Mouse (Mus musculus) megakaryocyte-erythroid progenitor cell, adult 5-6 weeks (primary cell): Measurements from ENCODE around the gene Irak1bp1. TPM values are rescaled to one million over a fixed set of nuclear protein-coding genes. Genes with fewer than 3 reads are reported as not detected.
A peak's percentile ranks its signal among the peaks of the same experiment; 100 is the strongest.

Experiments
- ATAC-seq: replicated peaks from 2 replicates; pipeline ENCODE4 v1.8.0; 2016; ENCODE audit warnings: mild to moderate bottlenecking, inconsistent platforms; ENCODE audit not compliant: severe bottlenecking, poor library complexity, low FRiP score, low TSS enrichment
- total RNA-seq, 2 experiments: library from RNA; stranded (forward) in 1 of 2; stranded (reverse) in 1 of 2; fragments of 200-1000, 215-1000 nt in 1 of 2; fragments of >200 nt in 1 of 2; fragmentation: Nextera tagmentation in 1 of 2; gene quantifications; 2 replicates each; pipeline ENCODE4 v1.2.3; 2014 to 2017

The Irak1bp1 gene
- total RNA-seq (2014; fragmentation: Nextera tagmentation) (0.13 and 2.1 TPM in 2 replicates), total RNA-seq (2017) (1.5 and 2.7 TPM in 2 replicates)

- peak; percentile 11 for ATAC-seq
Observed at GRCm38 (mm10) chr9:82829007-82829689, at the start of gene Irak1bp1. TSS of gene Irak1bp1 (plus strand) at chr9:82829540.

DNA sequence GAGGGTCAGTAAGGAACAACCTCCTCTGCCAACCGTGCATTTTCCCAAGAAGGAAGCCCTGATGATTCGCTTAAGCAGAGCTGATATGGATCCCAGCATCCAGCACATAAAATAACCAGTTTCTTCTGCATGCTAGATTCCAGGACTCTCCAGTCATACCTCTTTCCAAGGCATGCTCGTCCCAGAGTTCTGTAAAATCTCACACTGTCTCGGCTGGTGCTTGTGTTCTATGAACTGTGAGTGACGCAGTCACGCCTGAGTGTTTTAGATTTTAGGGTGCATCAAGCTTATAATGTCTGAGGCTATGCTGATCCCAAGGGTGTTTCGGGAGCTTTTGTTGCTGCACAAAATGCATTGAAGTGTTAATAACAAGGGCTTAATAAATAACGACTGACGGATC is 41.0 kb upstream of the Irak1bp1 start:
- no peak for ATAC-seq

GRCm38 (mm10) chr9:82800360-82800759 is 29.0 kb upstream of the Irak1bp1 start:
- no peak for ATAC-seq

DNA sequence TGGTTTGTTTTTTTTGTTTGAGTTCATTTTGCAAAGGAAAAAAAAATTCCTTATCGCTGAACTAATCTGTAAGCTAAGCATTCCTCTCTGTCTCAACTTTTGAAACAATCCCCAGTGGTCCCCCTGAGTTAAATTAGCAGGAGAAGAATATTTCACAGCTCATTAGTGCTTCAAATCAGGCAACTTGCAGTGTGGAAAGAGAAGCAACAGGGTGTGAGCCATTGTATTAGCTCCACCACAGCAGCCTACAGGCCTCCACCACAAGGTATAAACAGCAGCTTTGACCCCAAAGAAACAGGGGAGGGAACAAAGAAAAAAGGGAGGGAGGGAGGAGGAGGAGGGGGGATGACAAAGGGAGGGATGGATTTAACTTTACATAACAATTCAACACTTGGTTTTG is 22.2 kb upstream of the Irak1bp1 start:
- ATAC-seq, result no peak

DNA sequence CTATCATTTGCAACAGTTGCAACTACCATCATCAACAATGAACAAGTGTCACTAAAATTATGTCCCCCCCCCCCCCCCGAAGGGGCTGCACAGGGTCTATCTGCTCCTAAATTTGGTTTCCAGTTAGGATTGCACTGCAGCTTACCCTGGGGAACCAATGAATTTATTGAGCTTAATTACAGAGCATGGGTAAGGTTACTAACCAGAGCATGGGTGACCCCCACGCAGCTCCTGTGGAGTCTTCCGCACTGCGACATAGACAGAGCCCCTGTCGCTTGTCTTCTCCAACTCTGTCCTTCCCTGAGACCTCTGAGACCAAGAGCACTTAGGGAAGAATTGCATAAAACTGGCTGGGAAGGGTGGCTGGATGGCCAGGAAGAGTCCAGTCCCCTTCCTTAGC is 21.7 kb upstream of the Irak1bp1 start:
- ATAC-seq, result no peak

DNA sequence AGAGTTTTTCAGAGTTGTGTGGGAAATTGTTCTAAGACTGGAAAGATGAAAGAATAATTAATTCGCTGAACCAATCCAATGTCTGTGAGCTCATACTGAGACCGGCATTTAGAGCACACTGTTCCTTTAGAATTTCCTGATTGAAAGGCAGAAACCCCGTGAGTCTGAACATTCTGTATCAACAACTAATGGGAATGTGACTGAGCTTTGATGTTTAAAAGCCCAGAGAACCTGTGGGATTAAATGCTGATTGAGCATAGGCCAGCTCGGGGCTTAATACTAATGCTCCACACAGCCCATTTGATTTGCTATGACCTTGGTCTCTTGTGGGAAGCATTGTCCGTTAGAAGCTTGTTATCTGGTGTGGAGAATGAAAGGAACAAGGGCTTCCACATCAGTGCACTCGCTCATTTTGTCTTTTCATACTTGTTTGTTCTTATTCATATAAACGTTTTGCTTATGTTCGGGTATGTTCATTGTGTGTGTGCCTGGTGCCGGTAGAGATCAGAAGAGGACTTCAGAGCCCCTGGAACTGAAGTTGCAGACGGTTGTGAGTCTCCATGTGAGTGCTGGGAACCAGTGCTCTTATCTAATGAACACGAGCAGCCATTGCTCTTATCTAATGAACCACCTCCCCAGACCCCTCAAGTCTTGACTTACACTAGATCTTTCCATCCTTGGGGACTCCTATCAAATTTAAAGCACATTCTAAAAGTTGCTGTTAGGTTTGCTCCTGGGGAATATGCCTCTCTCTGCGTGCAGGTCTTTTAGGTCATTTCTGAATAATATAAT is 17.0 kb upstream of the Irak1bp1 start:
- no peak for ATAC-seq

- ATAC-seq, result no peak
Observed at GRCm38 (mm10) chr9:82814536-82814935, 14.8 kb upstream of the Irak1bp1 start.

DNA sequence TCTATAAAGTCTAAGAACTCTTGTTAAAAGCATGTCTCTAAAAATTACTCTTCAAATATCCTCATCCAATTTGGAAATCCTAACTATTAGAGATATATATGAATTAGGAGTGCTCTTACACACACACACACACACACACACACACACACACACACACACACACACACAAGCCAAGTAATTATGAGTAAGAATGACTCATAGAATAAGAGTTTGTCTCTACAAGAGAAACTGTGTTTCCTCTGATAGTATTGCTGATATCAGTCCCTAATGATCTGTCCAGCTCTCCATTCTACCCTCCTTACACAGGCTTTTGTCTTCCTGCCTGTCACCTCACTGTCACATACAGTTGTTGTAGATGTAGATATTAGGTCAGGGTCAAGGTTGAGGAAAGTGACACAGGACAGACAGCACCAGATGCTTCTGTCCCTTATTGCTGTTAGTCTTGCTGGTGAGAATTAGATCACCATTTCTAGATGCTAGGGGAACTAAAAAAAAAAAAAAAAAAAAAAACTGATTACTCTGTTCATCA is 14.0 kb upstream of the Irak1bp1 start:
- no peak for ATAC-seq

- no peak for ATAC-seq
Observed at GRCm38 (mm10) chr9:82826426-82826825, 2.9 kb upstream of the Irak1bp1 start.

DNA sequence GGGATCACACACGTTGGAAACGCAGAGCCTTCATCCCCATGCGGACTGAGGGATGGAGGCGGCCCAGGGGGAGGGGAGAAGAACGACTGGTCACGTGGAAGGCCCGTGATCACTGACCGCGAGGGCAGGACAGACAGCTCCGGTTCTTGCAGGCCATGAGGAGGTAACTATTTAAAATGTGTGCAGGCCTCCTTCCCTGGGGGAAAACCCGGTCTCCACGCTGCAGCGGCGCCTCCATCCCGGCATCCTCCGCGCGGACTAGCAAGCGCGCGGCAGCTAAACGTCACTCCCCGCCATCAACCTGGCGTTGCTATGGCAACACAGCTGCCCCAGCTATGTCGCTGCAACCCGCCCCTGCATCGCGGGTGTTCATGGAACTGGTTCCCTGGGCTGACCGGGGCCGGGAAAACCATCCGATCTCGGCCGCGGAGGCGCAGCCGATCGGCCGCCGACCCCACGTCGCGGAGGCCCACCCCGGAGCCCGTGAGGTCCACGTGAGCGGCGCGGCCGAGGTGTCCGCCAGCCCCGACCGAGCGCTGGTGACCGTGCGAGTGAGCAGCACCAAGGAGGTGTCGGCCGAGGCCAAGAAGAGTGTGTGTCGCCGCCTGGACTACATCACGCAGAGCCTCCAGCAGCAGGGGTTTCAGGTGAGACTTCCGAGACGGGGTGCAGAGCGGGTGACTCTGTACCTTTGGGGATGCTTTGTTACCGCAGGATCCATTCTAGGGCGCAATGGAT is 522 bp downstream of the Irak1bp1 start:
- peak; percentile 97 for ATAC-seq

DNA sequence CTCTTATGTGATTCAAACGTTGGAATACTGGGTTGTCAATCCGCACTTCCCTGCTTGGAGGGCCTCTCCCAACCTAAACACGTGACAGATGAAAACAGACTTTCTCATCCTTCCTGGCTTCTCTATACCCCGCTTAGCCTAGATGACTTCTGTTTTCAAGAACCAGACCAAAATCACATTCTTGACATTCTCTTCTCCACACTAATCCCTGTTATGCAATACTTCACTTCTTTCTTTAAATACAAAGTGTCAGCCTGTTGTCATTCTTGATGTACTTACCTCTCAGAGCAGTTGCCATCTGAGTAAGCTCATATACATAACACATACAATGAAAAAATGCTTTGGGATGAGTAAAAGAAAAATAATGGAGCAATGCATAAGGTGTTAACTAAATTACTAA is 2.6 kb downstream of the Irak1bp1 start:
- ATAC-seq, result no peak

- no peak for ATAC-seq
Observed at GRCm38 (mm10) chr9:82835921-82836320, 6.6 kb downstream of the Irak1bp1 start.

- no peak for ATAC-seq
Observed at GRCm38 (mm10) chr9:82842671-82843070, 13.3 kb downstream of the Irak1bp1 start.

DNA sequence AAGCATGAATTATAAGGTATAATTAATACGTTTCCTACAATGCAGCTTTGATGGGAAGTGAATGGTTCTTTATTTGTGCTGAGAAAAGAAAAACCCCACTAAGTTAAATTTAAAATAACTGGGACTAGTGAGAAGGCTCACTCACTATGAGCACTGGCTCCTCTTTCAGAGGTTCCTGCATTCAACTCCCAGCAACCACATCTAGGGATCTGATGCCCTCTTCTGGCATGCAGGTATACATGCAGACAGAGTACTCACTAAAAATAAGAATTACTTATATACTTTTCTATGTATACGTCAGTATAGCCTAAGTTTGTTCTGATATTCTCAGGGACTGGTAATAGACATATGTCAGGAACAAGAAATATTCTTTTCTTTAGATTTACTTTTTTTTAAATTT is 24.7 kb downstream of the Irak1bp1 start:
- peak; percentile 75 for ATAC-seq

DNA sequence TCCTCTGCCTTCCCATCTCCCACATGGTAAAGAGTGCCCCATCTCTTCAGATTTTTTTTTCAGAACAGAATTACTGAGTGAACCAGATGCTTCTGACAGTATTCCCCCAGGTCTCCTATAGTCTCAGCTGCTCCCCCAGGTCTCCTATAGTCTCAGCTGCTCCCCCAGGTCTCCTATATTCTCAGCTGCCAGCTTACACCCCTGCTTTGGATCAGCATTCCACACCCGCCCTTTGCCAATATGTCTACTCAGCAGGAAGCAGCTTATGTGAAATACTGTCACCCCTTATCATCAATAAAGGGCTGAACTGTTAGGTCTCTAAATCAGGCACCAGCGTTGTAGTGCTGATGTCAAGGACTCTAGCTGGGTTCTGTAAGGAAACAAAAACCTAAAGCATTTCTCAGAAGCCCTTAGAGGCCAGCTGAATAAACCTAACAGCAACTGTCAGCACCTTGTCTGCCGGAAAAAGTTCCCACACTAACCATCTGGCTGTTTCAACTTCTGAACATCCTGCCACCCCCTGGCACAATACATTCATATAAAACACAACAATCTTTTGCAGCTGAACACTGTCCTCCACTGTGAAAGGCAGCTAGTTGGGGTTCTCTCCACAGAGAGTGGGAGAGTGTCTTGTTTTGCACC is 25.8 kb downstream of the Irak1bp1 start:
- ATAC-seq, result peak; percentile 42; the same call in 1 of the 2 replicates

DNA sequence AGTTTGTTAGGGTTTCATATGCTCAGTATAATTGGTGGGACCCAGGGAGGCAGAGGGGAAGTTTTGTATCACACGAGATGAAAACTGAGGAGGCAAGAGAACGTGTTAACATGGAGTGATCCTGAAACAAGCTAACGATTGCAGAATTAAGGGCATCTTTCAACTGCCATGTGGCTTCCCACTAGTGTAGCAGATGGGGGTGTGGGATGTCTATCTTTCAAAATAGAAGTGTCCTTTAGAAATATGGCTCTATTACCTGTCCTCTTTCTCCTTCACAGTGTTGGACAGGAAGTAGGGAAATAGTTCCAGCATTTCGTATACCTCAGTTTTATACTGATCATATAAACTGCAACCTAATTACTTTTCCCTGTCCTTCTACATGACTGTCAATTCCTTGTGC is 26.9 kb downstream of the Irak1bp1 start:
- ATAC-seq, result no peak

- ATAC-seq, result no peak
Observed at GRCm38 (mm10) chr9:82860805-82861204, 31.5 kb downstream of the Irak1bp1 start.

GRCm38 (mm10) chr9:82861316-82861715 is 32.0 kb downstream of the Irak1bp1 start:
- ATAC-seq, result peak; percentile 46; the same call in 1 of the 2 replicates

GRCm38 (mm10) chr9:82861775-82862430 is 32.6 kb downstream of the Irak1bp1 start:
- ATAC-seq, result no peak
